Mouse (Mus musculus) frontal cortex, postnatal 36 days (tissue): ENCODE results near the gene Gtpbp3.

Experiments used
- DNase-seq, 2 experiments: peaks; one replicate each; pipeline ENCODE4 v3.0.0; 2022; ENCODE audit warnings: low spot score in 2 of 2

Gene Gtpbp3

GRCm38 (mm10) chr8:71530735-71531467, 43.0 kb downstream of the Gtpbp3 start:
- DNase-seq, result peak in 1 of 2 experiments; percentile 26

GRCm38 (mm10) chr8:71534263-71534810, 46.4 kb downstream of the Gtpbp3 start:
- DNase-seq, result no peak

DNA sequence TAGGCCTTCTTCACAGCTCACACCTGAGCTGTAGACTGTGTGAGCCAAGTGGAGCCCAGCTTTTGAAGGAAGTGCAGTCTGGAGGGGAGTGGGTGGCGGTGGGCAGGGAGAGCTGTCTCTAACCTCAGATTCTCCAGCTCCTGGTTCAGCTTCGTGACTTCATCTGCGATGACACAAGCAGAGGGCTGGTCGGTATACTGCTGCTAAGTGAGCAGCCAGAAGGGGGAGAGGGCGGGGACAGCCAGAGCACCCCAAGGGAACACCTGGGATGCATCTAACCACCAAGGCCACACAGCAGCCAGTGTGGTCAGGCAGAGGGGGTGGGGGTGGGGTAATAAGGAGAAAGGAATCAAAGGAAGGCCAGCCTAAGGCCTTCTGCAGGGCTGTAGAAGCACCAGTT, 47.8 kb downstream of the Gtpbp3 start:
- no peak for DNase-seq

- peak; percentile 8 to 31 for DNase-seq
Measured at GRCm38 (mm10) chr8:71537028-71537867, 49.3 kb downstream of the Gtpbp3 start, which contains the start of gene Bst2. Bst2 (minus strand) TSS chr8:71537456.

- DNase-seq, result peak; percentile 96 to 98
Measured at GRCm38 (mm10) chr8:71542632-71543343, 54.9 kb downstream of the Gtpbp3 start, which contains the start of gene Mvb12a. Mvb12a (plus strand) TSS chr8:71542922.

DNA sequence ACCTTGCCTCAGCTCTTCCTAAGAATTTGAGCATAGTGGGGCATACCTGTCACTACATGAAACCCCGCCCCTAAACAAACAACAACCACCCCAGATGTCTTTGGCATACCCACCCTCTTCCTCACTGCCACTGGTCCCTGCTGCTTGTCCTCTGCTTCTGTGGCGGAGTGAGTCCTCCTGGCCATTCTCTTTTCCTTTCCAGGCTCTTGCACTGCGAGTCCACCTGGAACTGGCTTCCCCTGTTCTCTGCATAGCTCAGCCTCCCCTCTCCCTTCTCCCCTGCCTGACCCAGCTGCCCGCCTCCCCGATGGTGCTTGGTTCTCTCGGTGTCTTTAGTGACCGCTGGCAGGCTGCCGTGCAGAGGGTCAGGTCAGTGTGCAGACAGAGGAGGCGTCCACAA, 55.9 kb downstream of the Gtpbp3 start:
- DNase-seq, result no peak

- no peak for DNase-seq
Measured at GRCm38 (mm10) chr8:71545053-71545452, 57.1 kb downstream of the Gtpbp3 start.

DNA sequence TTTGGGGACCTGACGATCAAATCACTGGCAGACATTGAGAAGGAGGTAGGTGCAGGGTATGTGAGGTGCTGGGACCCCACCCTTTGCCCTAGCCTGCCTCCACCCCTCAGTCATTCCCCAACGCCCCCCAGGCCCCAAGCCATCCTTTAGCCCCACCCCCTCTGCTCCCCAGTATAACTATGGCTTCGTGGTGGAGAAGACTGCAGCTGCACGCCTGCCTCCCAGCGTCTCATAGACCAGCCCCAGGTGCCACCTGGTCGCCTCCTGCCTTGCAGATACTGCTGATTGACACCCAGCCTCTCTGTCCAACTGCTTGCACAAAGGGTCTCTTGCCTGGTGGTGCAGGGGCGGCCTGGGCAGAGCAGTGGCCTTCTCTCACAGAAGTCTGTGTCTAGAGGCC, 59.7 kb downstream of the Gtpbp3 start:
- DNase-seq, result no peak
